Mouse (Mus musculus): ENCODE measurements at regions not wholly inside any gene's neighbourhood (a gene's known extent, or its start where the extent isn't known, plus 50 kb on each side); places are given as distances from the start of the nearest gene placed in this dataset.

DNA sequence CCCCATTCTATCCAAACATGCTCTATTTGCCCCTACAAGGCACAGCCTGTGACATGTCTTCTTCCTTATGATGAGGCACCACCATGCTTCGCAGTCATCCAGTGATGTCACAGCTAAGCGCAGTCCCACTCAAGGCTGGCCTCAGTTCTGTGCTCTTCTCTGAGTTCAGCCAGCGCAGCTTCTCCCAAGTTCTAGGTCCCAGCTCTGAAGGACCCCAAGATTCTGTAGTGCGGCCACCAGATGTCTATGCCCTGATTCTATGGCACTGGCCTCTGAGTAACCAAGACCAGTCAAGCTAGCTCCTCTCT lies 443.2 kb upstream of the Smim15 start:
- TF ChIP-seq GATA1 (IDR thresholded peaks at IDR 0.05; ENCODE audit: low read length) = no peak
- TF ChIP-seq TAL1 (IDR thresholded peaks at IDR 0.05; ENCODE audit: low read length) = no peak
